Mouse (Mus musculus) retina, postnatal 7 days (tissue): Measurements from ENCODE around the gene Mfng.

Experiments
- DNase-seq: peaks from one replicate; pipeline ENCODE4 v3.0.0-alpha.2; 2012; ENCODE audit warnings: low read depth, low spot score

Mfng gene

GRCm38 (mm10) chr15:78758132-78758531, 15.1 kb downstream of the Mfng start:
- DNase-seq = no peak

GRCm38 (mm10) chr15:78755966-78756725, 17.1 kb downstream of the Mfng start:
- no peak for DNase-seq

GRCm38 (mm10) chr15:78755226-78755625, 18.0 kb downstream of the Mfng start:
- no peak for DNase-seq

GRCm38 (mm10) chr15:78754144-78754543, 19.1 kb downstream of the Mfng start:
- no peak for DNase-seq

- DNase-seq = no peak
Observed at GRCm38 (mm10) chr15:78752991-78753390, 20.3 kb downstream of the Mfng start.

- DNase-seq = no peak
Observed at GRCm38 (mm10) chr15:78750608-78751350, 22.5 kb downstream of the Mfng start.

GRCm38 (mm10) chr15:78749855-78750254, 23.4 kb downstream of the Mfng start:
- DNase-seq = no peak

- DNase-seq = peak; percentile 80
Observed at GRCm38 (mm10) chr15:78744206-78744605, 29.1 kb downstream of the Mfng start.

- peak; percentile 74 for DNase-seq
Observed at GRCm38 (mm10) chr15:78742831-78743230, 30.4 kb downstream of the Mfng start.

- no peak for DNase-seq
Observed at GRCm38 (mm10) chr15:78740662-78741061, 32.6 kb downstream of the Mfng start.

GRCm38 (mm10) chr15:78737146-78737545, 36.1 kb downstream of the Mfng start:
- no peak for DNase-seq

GRCm38 (mm10) chr15:78736681-78737100, 36.6 kb downstream of the Mfng start:
- DNase-seq = no peak

- no peak for DNase-seq
Observed at GRCm38 (mm10) chr15:78736181-78736579, 37.1 kb downstream of the Mfng start.

GRCm38 (mm10) chr15:78735431-78736180, 37.7 kb downstream of the Mfng start:
- DNase-seq = no peak

GRCm38 (mm10) chr15:78731830-78732229, 41.4 kb downstream of the Mfng start:
- no peak for DNase-seq

- no peak for DNase-seq
Observed at GRCm38 (mm10) chr15:78730315-78731049, 42.8 kb downstream of the Mfng start.

- DNase-seq = no peak
Observed at GRCm38 (mm10) chr15:78726697-78727096, 46.6 kb downstream of the Mfng start.

- no peak for DNase-seq
Observed at GRCm38 (mm10) chr15:78720532-78720931, 52.7 kb downstream of the Mfng start.

GRCm38 (mm10) chr15:78720094-78720493, 53.2 kb downstream of the Mfng start:
- no peak for DNase-seq

GRCm38 (mm10) chr15:78719416-78719815, 53.9 kb downstream of the Mfng start:
- DNase-seq = no peak
